Mouse (Mus musculus): ENCODE measurements around the gene Smad3. TPM values are rescaled to one million over a fixed set of nuclear protein-coding genes. Genes with fewer than 3 reads are reported as not detected.

Gene Smad3
- polyA plus RNA-seq, 1 experiment from 2014 or later: 21.2 TPM

DNA sequence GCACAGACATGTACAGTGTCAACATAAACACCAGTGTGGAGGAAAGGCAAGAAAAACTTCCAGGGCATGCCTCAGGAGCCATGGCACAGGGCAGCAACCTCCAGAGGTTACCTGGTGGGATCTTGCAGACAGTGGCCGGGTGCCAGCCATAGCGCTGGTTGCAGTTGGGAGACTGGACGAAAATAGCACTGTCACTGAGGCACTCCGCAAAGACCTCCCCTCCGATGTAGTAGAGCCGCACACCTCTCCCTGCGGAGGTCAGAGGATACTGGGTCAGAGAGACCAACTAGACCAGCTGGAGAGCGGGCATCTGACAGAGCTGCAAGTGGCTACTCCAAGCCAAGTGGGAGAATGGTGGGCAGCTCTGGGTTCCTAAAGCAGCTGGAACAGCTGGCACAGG lies 103.2 kb downstream of the Smad3 start:
- Histone ChIP-seq H3K9ac (ENCODE audit: low read depth, low read length) (no peak overlapping the region), H3K4me3 (ENCODE audit: low read length) (no peak overlapping the region), H3K36me3 (ENCODE audit: control insufficient read depth, insufficient read depth, low read length) (peaks cover 51% of the 10 kb centered on the region), H3K9me3 (ENCODE audit: control insufficient read depth, low read length) (no peaks in the 10 kb centered on the region), H3K4me1 (ENCODE audit: control insufficient read depth, insufficient read depth, low read length) (peaks cover 8% of the 10 kb centered on the region; the same call in 1 of the 2 replicates), H3K27ac (ENCODE audit: low read depth, low read length) (no peak overlapping the region), H3K27me3 (ENCODE audit: control insufficient read depth, insufficient read depth, low read length) (no peaks in the 10 kb centered on the region), H3K4me2 (replicated peaks; ENCODE audit: low read depth, low read length) (no peak overlapping the region)
- 94% methylated on average over 8 of the region's 8 CpGs for WGBS
- ATAC-seq (ENCODE audit: low FRiP score, low TSS enrichment): no peak

DNA sequence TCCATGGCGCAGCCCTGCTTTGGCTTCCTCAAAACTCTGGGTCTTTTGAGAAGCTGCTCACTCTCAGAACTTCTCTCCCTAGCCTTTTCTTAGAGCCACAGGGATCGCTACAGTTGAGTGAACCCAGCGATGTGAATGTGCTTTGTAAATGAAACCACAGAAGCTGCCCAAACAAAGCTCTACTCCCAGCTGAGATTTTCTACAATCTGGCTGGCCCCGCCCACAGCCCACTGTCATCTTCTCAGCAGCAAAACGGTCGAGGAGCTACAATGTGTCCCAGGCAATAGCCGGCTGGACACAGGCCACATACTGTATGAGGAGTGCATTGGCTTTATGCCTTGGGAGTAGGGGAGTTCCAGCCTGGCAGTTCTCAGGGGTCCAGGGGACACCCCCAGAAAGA lies 104.1 kb downstream of the Smad3 start:
- Histone ChIP-seq H3K27me3 (ENCODE audit: control insufficient read depth, insufficient read depth, low read length) (no peaks in the 10 kb centered on the region), H3K4me2 (replicated peaks; ENCODE audit: low read depth, low read length) (no peak overlapping the region), H3K4me1 (ENCODE audit: control insufficient read depth, insufficient read depth, low read length) (peaks cover 8% of the 10 kb centered on the region; the same call in 1 of the 2 replicates), H3K9me3 (ENCODE audit: control insufficient read depth, low read length) (no peaks in the 10 kb centered on the region), H3K4me3 (ENCODE audit: low read length) (no peak overlapping the region), H3K27ac (ENCODE audit: low read depth, low read length) (no peak overlapping the region), H3K9ac (ENCODE audit: low read depth, low read length) (no peak overlapping the region), H3K36me3 (ENCODE audit: control insufficient read depth, insufficient read depth, low read length) (peaks cover 61% of the 10 kb centered on the region)
- 41% methylated on average over 7 of the region's 7 CpGs for WGBS
- no peak for ATAC-seq (ENCODE audit: low FRiP score, low TSS enrichment)

DNA sequence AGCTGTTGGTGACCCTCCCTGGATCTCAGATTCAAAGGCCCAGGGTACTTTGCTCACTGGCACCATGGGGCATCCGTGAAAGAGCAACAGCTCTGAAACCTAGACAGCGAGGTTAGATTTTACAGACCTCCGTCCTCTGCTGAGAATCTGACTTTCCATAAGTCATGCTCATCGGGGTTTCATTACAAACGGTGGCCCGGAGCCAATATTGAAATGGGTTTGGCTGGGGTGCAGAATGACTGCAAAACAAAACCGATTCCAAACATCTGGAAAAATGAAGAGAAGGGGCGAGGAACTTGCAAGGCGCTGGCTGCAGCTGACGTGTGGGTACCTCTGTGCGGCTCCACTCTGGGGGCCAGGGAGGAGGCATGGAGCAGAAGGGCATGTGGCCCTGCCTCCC lies 106.2 kb downstream of the Smad3 start:
- 60% methylated on average over 11 of the region's 11 CpGs for WGBS
- Histone ChIP-seq H3K27me3 (ENCODE audit: control insufficient read depth, insufficient read depth, low read length) (no peaks in the 10 kb centered on the region), H3K9ac (ENCODE audit: low read depth, low read length) (no peak overlapping the region), H3K4me1 (ENCODE audit: control insufficient read depth, insufficient read depth, low read length) (peaks cover 8% of the 10 kb centered on the region; the same call in 1 of the 2 replicates), H3K9me3 (ENCODE audit: control insufficient read depth, low read length) (no peaks in the 10 kb centered on the region), H3K36me3 (ENCODE audit: control insufficient read depth, insufficient read depth, low read length) (peaks cover 73% of the 10 kb centered on the region), H3K4me2 (replicated peaks; ENCODE audit: low read depth, low read length) (no peak overlapping the region), H3K27ac (ENCODE audit: low read depth, low read length) (peak overlapping the region; percentile 17; the same call in 1 of the 2 replicates), H3K4me3 (ENCODE audit: low read length) (no peak overlapping the region)
- ATAC-seq (ENCODE audit: low FRiP score, low TSS enrichment): no peak

DNA sequence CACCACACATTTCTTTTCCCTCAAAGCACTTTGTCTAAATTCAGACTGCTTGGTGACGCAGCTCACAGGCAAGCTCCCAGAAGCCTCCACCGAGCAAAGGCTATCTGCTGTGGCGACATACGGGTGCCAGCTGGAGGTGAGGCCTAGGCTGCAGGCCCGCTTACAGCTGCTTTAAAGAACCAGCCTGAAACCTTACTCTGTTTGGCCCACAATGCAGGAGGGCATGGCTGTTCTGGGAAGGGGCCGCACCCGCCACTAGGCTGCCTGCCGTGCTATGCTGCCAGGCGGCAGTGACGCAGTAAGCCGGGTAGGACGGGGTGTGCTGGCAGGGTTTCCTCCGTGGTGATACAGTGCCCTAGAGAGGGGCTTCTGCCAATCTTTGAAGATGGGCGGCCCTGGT lies 106.9 kb downstream of the Smad3 start:
- Histone ChIP-seq H3K36me3 (ENCODE audit: control insufficient read depth, insufficient read depth, low read length) (peaks cover 80% of the 10 kb centered on the region), H3K9me3 (ENCODE audit: control insufficient read depth, low read length) (no peaks in the 10 kb centered on the region), H3K4me2 (replicated peaks; ENCODE audit: low read depth, low read length) (no peak overlapping the region), H3K27ac (ENCODE audit: low read depth, low read length) (no peak overlapping the region), H3K4me1 (ENCODE audit: control insufficient read depth, insufficient read depth, low read length) (peaks cover 8% of the 10 kb centered on the region; the same call in 1 of the 2 replicates), H3K4me3 (ENCODE audit: low read length) (no peak overlapping the region), H3K27me3 (ENCODE audit: control insufficient read depth, insufficient read depth, low read length) (no peaks in the 10 kb centered on the region), H3K9ac (ENCODE audit: low read depth, low read length) (no peak overlapping the region)
- 89% methylated on average over 14 of the region's 14 CpGs for WGBS
- ATAC-seq (ENCODE audit: low FRiP score, low TSS enrichment): no peak

DNA sequence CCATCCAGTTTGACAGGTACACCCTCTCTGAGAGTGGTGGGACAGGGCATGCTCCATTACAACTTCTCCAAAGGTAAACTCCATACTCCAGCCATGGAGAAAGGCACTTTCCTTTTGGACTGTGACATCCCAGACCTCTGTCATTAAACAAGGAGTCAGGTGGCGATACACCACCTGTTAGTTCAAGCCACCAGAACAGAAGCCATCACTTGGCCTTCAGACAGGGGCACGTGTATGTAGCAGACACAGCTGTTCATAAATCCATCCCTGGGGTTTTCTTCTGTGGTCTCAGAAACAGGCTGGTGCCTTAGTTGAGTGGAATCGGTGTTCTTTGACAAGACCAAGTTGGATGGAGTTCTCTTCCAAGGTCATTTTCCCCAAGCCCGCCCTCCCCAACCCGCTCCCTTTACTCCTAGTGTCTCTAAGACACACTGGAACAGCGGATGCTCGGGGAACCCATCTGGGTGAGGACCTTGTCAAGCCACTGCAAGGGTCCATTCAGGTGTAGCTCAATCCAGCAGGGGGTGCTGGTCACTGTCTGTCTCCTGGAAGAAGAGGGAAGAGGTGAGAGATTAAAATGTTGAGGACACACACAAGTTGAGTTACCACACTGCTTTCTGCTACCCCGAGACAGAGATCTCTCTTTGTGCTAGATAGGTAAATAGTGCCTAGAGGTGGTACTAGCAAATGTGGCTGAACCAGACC lies 107.8 kb downstream of the Smad3 start:
- peaks cover 75% of the 10 kb centered on the region for H3K36me3 ChIP-seq (ENCODE audit: control insufficient read depth, insufficient read depth, low read length)
- ATAC-seq (ENCODE audit: low FRiP score, low TSS enrichment): no peak
- H3K9ac ChIP-seq (ENCODE audit: low read depth, low read length): no peak overlapping the region
- H3K9me3 ChIP-seq (ENCODE audit: control insufficient read depth, low read length): no peaks in the 10 kb centered on the region
- no peaks in the 10 kb centered on the region for H3K27me3 ChIP-seq (ENCODE audit: control insufficient read depth, insufficient read depth, low read length)
- no peak overlapping the region for H3K4me2 ChIP-seq (replicated peaks; ENCODE audit: low read depth, low read length)
- H3K27ac ChIP-seq (ENCODE audit: low read depth, low read length): no peak overlapping the region
- WGBS: 77% methylated on average over 8 of the region's 8 CpGs
- no peak overlapping the region for H3K4me3 ChIP-seq (ENCODE audit: low read length)
- H3K4me1 ChIP-seq (ENCODE audit: control insufficient read depth, insufficient read depth, low read length): peaks cover 8% of the 10 kb centered on the region; the same call in 1 of the 2 replicates

DNA sequence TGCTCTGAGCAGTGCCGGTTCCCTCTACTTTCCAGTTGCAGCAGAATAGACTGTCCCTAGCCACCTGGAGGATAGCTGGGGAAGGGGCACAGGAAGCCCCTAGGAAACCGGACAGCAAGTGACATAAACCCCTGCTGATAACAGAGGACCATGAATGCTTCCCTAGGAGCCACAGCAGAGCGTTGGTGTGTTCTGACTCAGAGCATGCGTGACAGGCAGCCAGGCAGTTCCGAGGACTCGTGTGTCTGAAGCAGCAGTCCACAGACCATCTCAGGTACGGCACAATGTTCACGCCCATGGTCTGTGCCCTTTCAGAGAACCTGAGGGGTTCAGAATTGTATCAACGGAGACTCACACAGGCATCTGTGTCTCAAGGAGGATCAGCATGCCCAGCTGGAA lies 109.3 kb downstream of the Smad3 start:
- no peak overlapping the region for H3K4me2 ChIP-seq (replicated peaks; ENCODE audit: low read depth, low read length)
- H3K27me3 ChIP-seq (ENCODE audit: control insufficient read depth, insufficient read depth, low read length): no peaks in the 10 kb centered on the region
- H3K36me3 ChIP-seq (ENCODE audit: control insufficient read depth, insufficient read depth, low read length): peaks cover 70% of the 10 kb centered on the region
- no peak overlapping the region for H3K4me3 ChIP-seq (ENCODE audit: low read length)
- no peak for ATAC-seq (ENCODE audit: low FRiP score, low TSS enrichment)
- WGBS: 87% methylated on average over 9 of the region's 9 CpGs
- H3K27ac ChIP-seq (ENCODE audit: low read depth, low read length): no peak overlapping the region
- H3K9ac ChIP-seq (ENCODE audit: low read depth, low read length): no peak overlapping the region
- 0 out of 2 replicates have a peak, but pooled peaks cover 5% of the 10 kb centered on the region for H3K4me1 ChIP-seq (ENCODE audit: control insufficient read depth, insufficient read depth, low read length)
- H3K9me3 ChIP-seq (ENCODE audit: control insufficient read depth, low read length): no peaks in the 10 kb centered on the region

DNA sequence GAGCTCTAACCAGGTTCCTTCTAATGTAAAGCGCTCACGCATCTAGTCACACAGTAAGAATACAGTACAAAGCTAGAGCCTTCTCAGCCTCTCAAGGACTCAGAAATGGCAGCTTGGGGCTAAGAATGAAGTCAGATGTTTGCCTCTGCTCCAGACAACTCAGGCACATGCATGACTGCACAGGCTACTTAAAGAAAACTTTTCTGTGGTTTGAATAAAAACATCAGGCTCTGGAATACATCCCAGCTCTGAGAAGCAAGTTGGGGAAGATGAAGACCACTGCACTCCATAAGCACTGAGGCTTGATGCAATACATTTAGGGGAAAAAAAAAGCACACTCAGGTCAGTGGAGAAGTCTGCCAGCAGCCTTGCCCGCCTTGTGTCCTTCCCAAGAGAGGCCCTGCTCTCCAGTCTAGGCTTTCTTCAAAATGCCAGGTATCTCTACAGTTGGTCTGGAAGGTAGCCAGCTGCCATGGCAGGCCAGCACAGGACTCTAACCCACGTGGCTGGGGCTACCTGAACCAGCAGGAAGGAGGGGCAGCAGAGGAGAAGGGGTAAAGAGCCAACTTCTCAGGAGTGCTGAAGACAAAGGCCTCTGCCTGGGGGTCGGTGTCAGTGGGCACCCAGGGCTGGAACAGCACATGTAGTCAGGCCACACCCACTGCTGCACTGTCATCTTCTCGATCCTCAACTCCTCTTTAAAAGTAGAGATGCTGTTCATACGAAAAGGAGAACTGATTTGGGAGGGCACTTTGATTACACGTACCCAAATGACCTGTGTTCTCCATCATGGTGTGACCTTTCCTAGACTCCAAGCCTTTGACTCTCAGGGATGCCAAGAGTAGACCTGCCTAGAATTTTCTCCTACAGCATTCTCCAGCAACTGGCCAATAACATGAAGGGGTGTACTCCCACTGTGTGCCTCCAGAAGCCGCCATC lies 109.9 kb downstream of the Smad3 start:
- WGBS: 79% methylated on average over 9 of the region's 9 CpGs
- 0 out of 2 replicates have a peak, but pooled peaks cover 5% of the 10 kb centered on the region for H3K4me1 ChIP-seq (ENCODE audit: control insufficient read depth, insufficient read depth, low read length)
- peaks cover 65% of the 10 kb centered on the region for H3K36me3 ChIP-seq (ENCODE audit: control insufficient read depth, insufficient read depth, low read length)
- H3K27me3 ChIP-seq (ENCODE audit: control insufficient read depth, insufficient read depth, low read length): no peaks in the 10 kb centered on the region
- 0 out of 2 replicates have a peak, but pooled peaks have one; percentile 19 for ATAC-seq (ENCODE audit: low FRiP score, low TSS enrichment)
- H3K4me2 ChIP-seq (replicated peaks; ENCODE audit: low read depth, low read length): no peak overlapping the region
- no peak overlapping the region for H3K9ac ChIP-seq (ENCODE audit: low read depth, low read length)
- H3K27ac ChIP-seq (ENCODE audit: low read depth, low read length): no peak overlapping the region
- no peaks in the 10 kb centered on the region for H3K9me3 ChIP-seq (ENCODE audit: control insufficient read depth, low read length)
- no peak overlapping the region for H3K4me3 ChIP-seq (ENCODE audit: low read length)

DNA sequence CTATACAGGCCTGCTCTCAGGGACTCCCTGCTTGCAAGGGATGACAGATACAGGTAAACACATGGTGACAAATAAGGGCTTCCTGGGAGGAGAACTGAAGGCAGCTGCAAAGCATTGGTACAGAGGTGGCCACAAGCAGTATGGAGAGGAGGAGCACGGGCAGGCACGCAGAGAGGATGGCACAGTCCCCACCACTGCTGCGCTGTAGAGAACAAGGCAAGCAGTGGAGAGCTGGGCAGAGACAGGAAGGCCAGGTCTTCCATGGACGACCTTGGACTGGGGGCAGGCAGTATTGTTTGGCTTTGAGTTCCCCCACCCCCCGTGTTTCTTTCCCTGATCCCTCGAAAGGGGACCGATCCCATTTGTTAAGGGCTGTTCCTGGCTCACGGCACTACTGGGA lies 112.7 kb downstream of the Smad3 start:
- no peak overlapping the region for H3K27ac ChIP-seq (ENCODE audit: low read depth, low read length)
- 69% methylated on average over 8 of the region's 8 CpGs for WGBS
- H3K4me2 ChIP-seq (replicated peaks; ENCODE audit: low read depth, low read length): no peak overlapping the region
- no peaks in the 10 kb centered on the region for H3K9me3 ChIP-seq (ENCODE audit: control insufficient read depth, low read length)
- peaks cover 44% of the 10 kb centered on the region for H3K36me3 ChIP-seq (ENCODE audit: control insufficient read depth, insufficient read depth, low read length)
- no peak for ATAC-seq (ENCODE audit: low FRiP score, low TSS enrichment)
- no peaks in the 10 kb centered on the region for H3K4me1 ChIP-seq (ENCODE audit: control insufficient read depth, insufficient read depth, low read length)
- no peak overlapping the region for H3K9ac ChIP-seq (ENCODE audit: low read depth, low read length)
- H3K4me3 ChIP-seq (ENCODE audit: low read length): no peak overlapping the region
- no peaks in the 10 kb centered on the region for H3K27me3 ChIP-seq (ENCODE audit: control insufficient read depth, insufficient read depth, low read length)

DNA sequence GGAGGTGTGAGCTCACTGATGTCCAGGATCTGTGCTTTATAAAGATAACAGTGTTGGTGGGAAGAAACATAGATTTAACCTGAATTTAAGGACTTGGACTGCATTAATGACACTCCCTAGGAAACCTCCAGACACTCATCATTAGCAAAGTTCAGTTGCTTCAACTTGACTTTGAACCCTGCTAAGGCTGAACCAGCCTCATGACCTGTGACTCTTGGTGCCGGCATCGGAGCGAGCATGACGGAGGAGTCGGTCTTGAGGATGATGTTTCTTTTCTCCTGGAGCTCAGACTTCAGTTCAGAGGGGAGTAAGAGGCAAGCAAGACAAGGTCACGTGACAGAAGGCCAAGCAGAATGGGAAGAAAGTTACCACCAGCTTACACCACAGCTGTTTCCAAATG lies 113.8 kb downstream of the Smad3 start:
- WGBS: 74% methylated on average over 6 of the region's 6 CpGs
- ATAC-seq (ENCODE audit: low FRiP score, low TSS enrichment): no peak
- H3K9me3 ChIP-seq (ENCODE audit: control insufficient read depth, low read length): no peaks in the 10 kb centered on the region
- no peak overlapping the region for H3K4me2 ChIP-seq (replicated peaks; ENCODE audit: low read depth, low read length)
- no peak overlapping the region for H3K9ac ChIP-seq (ENCODE audit: low read depth, low read length)
- H3K4me3 ChIP-seq (ENCODE audit: low read length): no peak overlapping the region
- no peaks in the 10 kb centered on the region for H3K4me1 ChIP-seq (ENCODE audit: control insufficient read depth, insufficient read depth, low read length)
- no peak overlapping the region for H3K27ac ChIP-seq (ENCODE audit: low read depth, low read length)
- peaks cover 42% of the 10 kb centered on the region for H3K36me3 ChIP-seq (ENCODE audit: control insufficient read depth, insufficient read depth, low read length)
- no peaks in the 10 kb centered on the region for H3K27me3 ChIP-seq (ENCODE audit: control insufficient read depth, insufficient read depth, low read length)

Measured in kidney, embryonic 14.5 days (tissue).